Mouse (Mus musculus) inflammation-experienced regulatory T-cells, adult 6 months (primary cell): ENCODE measurements around the gene Tbx4. TPM values are rescaled to one million over a fixed set of nuclear protein-coding genes. Genes with fewer than 3 reads are reported as not detected.

Source experiments
- ATAC-seq: one replicate; pipeline ENCODE4 v1.8.0; 2017
- polyA plus RNA-seq, 3 experiments: library from polyadenylated mRNA; unstranded; fragments of 100-300 nt; shearing (Covaris generic); gene quantifications; one replicate each; pipeline ENCODE4 v1.2.1; 2017

The Tbx4 gene
- polyA plus RNA-seq, result not detected

DNA sequence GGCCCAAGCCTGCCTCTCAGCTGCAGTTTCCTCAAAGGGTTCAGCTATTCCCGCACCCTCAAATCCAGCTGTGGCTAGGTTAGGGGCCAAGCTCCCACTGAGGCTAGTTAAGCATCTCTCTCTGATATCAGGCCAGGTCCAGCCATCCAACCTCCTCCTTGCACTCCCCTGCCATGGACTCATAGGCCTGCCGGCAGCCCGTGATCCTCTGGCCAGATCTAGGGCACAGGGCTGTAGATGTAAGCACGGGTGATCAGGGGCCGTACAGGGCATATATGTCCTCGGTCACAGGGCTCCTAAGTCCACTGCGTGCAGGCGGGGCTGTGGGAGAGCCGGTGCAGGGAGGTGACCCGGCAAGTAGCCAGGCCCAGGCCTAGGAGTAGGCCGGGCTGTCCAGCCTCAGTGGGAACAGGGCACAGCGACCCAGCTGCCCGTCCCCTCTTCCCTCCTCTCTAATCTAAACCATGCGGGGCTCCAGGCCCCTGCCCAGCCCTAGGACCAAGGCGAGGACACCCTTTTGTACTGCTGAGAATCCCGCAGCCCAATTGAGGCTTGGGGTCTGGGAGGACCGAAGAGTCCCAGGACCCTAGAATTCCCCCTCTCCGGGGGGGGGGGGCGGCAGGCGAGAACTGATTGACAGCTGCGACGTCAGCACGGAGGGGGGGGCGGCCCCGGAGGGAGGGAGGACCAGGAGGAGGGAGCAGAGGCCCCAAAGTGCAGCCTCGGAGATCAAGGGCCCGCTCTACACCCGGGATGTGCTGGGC, at the start of gene Tbx4:
Gene Tbx4, plus strand, starts transcription at position 758 of the 764 bp plus-strand sequence.
- no peak for ATAC-seq

DNA sequence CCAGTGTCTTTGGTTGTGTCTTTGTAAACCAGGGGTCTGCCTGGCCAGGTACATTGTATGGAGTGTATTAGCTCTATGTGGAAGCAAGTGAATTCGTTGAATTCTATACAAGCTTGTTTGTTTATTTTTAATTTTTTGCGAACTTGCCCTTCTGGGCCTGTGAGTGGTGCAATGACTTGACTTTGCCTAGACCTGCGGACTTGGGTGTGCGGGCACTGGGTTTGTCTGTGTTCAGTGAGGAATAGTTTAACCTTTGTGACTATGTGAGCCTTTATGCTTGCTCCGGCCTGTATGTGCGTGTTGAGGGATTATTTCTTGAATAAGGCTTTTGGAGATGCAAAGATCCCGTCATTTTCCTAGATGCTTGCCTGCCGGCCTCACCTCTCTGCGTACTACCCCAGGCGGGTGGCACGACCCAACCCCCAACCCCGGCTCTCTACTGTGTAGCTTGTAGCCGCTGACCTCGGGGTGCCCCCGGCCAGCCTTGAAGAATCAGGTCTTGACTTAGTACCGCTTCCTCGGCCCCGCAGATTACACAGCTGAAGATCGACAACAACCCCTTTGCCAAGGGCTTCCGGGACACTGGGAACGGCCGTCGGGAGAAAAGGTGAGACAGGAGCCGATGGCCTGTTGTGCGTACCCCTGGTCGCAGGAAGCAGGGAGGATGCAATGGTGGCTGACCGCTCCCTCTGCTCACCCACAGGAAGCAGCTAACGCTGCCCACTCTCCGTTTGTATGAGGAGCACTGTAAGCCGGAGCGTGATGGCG, 49.5 kb upstream of the Tbx4 start:
- ATAC-seq, result no peak

DNA sequence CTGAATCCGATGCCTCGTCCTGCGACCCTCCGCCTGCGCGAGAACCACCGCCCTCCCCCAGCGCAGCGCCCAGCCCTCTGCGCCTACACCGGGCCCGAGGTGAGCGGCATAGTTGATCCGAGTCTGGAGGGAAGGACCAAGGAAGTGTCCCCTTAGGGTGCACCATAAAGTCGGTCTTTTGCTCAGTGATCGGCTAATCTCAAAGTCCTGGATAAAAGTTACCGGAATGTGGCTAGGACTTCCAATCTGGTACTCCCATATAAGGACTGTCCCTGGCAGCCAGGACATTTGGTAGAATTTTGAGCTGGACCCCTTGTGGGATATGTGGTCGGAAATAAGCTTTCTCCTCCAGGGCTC, 49.0 kb upstream of the Tbx4 start:
- ATAC-seq, result no peak

DNA sequence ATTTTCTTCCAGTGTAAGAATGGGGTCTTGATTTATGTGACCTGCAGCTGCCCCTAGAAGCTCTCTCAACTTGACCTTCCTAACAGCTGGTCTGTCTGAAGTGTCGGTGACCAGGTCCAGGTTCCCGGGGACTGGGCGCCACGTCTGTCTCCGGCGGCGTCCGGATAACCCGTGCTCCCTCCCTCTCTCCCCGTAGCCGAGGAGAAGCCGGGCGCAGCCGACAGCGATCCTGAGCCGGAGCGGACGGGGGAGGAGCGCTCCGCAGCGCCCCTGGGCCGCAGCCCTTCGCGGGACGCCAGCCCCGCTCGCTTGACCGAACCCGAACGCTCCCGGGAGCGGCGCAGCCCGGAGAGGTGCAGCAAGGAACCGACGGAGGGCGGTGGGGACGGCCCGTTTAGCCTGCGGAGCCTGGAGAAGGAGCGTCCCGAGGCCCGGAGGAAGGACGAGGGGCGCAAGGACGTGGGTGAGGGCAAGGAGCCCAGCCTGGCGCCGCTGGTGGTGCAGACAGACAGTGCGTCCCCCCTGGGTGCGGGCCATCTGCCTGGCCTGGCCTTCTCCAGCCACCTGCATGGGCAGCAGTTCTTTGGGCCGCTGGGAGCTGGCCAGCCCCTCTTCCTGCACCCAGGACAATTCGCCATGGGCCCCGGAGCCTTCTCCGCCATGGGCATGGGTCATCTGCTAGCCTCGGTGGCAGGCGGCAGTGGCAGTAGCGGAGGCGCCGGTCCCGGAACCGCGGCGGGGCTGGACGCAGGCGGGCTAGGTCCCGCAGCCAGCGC, 48.4 kb upstream of the Tbx4 start:
- ATAC-seq, result no peak

DNA sequence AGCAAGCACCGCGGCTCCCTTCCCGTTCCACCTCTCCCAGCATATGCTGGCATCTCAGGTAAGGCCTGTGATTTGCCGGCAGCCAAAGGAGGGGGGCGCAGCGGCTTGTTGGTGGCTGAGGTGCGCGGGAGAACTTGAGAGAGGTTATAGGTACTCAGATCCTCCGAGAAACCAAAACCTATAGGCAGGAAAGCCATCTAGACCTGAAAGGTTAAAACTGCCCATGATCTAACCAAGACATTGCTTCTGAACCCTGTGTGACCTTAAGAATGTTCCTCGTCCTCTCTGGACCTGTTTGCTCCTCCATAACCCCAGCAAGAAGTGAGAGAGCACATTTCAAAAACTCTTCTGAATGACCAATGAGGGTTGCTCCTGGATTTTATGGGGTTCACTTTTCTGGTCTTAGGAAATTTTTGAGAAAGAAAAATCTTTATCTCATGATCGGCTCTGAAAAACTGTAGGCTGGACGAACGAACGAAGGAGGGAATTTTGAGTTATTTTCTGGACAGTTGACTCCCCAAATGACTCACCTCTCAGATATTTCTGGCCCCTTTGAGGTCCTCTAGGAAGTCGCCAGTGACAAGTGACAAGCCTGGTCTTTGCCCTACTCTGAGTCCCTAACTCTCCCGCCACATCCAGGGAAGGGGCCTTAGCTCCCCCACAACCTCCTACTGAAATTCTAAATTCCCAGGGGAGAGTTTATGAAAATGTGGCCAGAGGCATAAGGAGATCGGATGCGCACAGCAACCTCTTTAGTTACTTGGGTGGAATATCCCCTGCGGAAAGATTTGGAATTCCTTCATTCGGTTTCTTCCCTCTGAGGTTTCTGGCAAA, 47.6 kb upstream of the Tbx4 start:
- ATAC-seq, result no peak

DNA sequence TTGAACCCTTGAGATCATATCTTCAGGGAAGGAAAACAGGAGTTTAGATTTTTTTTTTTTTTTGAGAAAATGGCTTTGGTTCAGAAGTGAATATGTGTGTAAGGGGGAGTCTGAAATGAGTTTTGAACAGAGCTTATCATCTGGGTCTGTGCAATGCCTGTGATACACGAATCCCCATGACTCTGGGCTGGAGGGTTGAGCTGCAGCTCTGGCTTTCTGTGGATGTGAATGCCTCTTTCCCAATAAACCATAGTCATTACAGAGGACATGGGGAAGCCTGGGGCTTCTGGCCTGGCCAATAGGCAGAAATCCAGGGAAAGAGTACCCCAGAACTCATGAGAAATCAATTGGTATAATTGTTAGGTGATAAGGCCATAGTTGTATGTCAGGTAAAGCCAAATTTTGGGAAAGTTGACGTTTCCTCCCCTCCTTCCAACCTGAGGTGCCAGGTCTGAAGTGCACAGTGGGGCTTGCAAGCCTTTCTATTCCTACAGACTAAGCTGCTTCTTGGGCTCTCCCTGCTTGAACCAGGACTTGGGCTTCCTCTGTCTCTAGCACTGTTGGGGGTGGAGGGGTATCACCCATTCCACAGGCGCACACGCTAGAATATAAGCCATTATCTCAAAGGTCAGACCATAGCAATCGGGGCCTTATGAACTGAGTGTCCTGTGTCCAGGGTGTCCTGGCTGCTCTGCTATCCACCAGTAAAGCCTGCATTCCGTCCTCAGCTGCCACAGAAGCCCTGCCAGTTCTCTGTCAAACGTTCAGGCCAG, 46.8 kb upstream of the Tbx4 start:
- ATAC-seq, result no peak

DNA sequence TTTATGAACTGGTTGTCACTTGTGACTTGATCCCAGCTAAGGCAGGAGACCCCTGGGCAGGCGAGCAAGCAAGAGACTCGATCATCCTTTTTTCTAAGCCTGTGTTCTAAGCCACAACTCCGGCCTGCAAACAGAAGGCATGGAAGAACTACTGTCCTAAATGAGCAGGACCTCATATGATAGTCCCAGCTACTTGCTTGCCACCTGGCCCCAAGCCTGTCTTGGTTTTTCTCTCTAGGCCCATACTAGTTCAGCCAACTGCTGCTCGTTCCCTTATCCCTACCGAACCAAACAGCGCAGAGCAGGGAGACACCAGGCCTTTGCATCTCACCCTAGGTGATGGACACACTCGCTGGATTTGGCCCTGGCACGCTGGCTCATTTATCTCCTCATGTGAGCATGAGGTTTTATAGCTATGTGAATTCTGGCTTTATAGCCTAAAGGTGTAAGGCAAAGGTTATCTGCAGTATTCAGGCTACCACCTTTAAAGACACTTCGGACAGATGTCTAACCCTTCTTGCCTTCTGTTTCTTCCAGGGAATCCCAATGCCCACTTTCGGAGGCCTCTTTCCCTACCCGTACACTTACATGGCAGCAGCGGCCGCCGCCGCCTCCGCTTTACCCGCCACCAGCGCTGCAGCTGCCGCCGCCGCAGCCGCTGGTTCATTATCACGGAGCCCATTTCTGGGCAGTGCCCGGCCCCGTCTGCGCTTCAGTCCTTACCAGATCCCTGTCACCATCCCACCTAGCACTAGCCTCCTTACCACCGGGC, 46.0 kb upstream of the Tbx4 start:
- ATAC-seq, result no peak

DNA sequence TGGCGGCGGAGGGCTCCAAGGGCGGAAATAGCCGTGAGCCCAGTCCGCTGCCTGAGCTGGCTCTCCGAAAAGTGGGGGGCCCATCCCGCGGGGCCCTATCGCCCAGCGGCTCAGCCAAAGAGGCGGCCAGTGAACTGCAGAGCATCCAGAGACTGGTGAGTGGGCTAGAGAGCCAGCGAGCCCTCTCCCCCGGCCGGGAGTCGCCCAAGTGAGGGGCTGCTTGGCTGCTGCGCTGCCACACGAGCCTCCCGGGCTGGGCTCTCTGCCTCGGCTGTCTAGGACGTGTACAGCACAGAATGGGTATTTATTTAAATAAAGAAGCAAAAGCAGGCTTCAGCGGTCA, 45.4 kb upstream of the Tbx4 start:
- ATAC-seq, result no peak

DNA sequence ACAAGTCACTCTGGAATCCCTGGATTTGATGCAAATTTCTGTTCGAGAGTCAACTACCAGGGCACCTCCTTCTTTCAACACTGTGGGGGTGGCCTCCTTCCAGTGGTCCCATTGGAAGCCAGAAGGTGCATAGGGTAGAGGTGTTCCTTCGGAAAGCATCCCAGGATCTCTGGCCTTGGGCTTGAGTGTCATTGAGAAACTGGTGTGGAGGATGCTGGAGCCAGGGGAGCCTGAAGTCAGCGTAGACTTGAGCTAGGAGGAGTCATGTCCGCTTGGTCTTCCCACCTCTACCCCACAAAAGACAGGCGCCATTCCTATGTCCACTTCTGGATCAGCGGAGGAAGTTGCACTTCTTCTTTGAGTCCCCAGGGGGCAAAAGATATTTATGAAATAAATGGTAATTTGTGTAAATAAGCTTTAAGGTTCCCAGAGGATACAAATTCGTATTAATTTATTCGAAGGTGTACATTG, 45.0 kb upstream of the Tbx4 start:
- ATAC-seq, result no peak

DNA sequence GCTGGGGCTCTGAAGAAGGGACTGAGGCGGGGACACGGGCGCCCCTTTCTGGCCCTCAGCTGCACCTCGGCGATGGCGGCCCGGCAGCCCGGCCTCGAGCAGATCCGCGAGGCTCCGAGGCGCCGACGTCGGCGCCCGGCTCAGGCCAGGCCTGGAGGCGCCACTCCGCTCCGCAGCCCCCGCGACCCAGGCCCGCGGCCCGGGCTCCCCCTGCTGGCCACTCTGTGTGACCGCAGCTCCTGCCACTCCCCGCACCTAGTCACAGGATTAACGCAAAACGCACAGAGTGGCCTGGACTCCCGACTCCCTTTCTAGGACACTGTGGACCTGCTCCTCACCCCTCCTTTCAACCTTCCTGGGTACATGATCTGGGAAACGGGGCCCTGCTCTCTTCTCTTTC, 44.2 kb upstream of the Tbx4 start:
- ATAC-seq, result peak; percentile 54

DNA sequence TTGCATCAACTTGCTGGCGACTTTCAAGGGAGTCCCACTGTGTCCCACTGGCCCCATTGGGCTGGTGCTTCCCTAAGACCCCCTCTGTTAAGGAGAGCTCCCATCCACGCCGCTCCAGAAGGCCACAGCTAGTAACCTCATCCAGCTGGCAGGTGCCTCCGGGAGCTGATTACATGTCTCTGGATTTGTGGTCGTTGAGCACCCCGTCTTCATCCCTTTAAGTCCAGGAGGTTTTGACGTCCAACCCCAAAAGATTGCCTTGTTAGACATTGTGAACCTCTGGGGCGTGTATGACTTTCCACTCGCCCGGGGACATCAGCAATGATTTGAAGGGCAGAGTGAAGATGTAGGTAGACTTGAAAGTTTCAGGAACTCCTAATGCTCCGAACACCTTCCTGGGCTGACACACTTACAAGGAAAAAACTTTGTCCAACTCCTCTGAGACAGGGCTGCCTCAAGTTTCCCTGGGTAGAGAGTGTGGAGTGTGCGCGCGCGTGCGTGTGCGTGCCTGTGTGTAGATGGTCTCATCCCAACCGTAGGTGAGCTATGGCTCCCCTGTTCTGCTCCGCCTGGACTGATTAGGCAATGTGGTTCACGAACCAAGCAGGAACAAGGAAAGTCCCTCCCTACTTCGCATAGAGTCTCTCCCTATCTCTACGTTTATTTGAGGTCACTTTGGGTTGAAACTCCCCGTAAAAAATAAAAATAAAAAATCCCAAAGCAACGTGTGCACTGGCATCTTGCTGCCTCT, 43.5 kb upstream of the Tbx4 start:
- no peak for ATAC-seq

DNA sequence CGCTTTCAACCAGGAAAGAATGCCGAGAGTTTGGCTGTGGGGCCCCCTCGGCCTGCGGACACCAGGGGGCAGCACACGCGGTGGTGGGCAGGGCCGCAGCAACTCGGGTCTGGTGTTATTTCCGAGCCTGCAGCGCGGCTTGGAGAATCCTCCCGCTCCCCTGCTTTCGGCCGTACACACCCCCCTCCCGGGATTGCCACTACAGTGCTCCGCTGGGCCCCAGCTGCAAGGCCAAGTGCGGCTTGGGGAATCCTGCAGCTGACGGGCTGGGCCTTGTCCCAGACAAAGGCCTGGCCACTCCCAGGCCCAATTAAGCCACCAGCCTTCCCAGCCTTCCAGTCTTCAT, 42.9 kb upstream of the Tbx4 start:
- ATAC-seq, result no peak

DNA sequence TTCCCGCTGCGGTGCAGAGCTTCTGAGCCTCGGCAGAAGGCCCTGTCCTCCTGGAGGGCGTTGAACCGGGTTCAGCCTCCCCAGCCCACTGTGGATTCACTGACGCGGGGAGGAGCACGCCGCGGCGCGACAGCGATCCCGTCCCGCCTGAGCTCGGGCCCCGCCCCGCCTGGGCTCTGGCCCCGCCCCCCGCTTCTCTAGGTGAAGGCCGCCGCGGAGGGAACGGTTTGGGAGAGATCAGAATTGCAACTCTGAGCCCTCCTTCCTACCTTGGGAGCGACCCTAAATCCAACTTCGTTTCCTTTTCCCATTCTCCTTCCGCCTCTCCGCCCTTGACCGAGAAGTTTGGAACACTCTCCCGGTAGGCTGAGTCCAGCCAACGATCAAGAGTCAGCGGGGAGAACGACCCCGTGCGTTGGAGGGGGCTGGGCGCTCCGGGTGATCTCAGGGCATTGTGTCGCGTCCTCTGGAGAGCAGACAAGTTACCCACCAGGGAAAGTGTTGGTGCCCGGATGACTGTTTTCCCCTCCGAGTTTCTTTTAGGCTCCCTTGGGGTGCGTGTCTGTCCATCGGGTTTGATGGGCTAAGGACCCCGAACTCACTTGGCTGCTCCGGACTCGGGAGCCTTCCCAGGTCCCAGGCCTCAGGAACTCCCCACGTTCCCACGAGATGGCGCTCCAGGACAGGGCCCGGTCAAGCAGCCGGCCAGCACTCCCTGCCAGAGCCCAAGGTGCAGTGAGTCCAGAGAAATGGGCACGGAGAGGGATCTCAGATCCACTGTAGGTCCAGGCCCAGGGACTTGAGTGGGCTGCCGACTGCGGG, 41.9 kb upstream of the Tbx4 start:
- ATAC-seq, result no peak

DNA sequence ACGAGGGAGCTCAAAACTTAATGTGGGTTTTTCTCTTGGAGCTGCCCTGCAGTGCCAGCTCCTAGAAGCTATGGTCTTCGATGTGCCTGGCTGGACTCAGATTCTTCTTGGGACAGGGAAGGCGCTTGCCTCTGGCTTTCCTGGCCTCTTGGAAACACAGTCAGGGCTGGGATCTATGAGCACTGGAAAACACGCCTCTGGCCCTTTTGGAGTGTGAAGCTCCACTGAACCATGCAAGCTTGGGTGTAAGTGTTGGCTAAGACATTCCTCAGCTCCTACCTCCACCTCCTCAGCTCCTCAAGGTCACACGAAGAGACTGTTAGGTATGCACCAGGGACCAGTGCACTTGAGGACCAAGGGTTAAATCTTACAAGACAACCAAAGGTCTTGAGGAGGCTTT, 41.3 kb upstream of the Tbx4 start:
- no peak for ATAC-seq

DNA sequence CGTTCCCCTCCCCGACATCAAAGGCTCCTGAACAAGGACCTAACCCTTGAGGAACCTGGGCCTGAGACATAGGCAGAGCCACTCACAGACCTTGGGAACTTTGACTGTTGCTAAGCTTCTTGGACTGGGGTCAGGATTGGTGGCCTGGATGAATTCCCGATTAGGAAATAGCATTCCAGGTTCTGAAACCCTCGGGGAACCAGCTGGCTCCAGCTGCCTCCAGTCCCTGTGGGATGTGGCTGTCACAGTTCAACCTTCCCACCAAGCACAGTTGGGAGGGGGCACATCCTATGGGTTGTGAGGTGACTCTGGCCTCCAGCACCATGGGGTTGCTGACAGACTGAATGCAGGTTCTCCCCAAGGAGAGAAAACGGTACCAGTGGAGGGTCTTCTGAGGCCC, 40.3 kb upstream of the Tbx4 start:
- ATAC-seq, result no peak

DNA sequence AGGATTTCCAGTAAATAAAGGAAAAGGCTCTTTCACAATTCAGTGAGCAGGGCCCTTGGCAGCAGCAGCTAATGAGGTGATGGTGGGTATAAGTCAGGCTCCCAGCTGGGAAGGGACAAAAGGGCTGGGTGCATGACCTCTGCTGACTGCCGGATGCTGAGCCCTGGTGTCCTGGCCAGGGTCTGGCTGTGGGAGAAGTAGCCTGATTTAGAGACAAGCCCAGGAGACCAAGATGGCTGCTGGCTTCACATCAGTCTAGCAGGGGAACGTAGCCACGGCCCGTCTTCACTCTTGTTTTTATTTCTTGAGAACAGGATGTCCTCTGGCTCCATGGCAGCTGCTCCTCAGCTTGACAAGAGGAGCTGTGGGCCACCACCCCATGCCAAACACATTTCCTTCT, 39.7 kb upstream of the Tbx4 start:
- ATAC-seq, result no peak

DNA sequence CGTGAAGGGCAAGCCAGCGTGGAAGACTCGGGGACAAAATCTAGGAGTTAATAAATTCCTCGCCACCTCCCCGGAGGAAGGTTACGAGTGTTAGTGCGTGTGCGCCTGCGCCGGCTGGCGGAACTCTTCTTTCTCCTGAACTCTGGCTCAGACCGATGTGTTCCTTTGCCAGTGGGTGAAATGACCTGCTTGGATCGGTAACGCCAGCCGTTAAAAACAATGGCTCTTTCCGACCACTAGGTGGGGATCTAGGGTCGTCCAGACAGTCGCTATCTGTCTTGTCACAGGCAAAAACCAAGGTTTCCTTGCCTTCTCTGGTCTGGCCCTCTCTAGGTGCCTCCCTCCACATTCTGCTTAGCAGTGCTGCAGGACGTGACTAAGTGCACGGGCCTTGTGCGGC, 37.2 kb upstream of the Tbx4 start:
- ATAC-seq, result peak; percentile 67

DNA sequence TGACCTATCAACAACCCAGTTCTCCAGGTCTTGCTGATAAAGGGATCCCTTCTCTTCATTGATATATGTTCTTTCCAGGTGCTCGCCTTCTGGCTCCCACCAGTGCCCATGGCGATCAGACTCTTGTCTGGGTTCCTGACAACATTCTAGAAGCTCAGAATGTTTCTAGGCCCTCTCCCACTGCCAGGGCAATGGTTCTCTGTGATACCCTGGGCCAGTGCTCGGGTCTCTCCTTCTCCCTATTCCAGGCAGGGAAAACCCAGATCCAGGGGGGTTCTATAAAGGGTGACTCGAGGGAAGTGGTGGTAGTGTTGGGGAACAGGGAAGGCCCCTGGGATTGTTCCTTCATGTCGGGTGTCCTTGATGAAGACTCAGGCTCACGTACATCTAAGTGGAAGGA, 36.0 kb upstream of the Tbx4 start, which contains the start of gene Gm11444:
Gene Gm11444, minus strand, starts transcription at position 101 of the 400 bp plus-strand sequence.
- no peak for ATAC-seq

DNA sequence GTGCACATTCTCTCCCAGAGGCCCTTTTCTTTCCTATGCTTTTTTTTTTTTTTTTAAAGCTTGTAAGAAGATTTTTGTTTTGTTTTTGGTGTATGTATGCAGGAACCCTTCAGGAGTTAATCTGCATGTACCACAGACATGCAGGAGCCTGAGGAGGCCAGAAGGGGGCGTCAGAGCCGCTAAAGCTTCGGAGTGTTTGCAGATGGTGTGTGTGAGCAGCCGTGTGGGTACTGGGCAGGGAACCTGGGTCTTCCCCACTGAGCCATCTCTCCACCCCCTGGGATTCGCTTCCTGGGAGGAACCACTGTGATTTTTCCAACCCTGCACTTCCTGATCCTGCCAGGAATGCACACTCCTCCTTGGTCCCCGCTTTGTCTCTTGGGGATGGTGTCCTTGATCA, 35.5 kb upstream of the Tbx4 start:
- no peak for ATAC-seq
